Mouse (Mus musculus) ES-E14 (cell line): ENCODE results near the gene Mmp17. TPM values are rescaled to one million over a fixed set of nuclear protein-coding genes. Genes with fewer than 3 reads are reported as not detected.
"Not testable (repeated sequence)": the region's sequence is repeated elsewhere in the genome, so short reads cannot be mapped to it uniquely, and the experiment has no call there.

Experiments used
- DNase-seq: peaks from one replicate; pipeline ENCODE4 v3.0.0-alpha.2; 2013; ENCODE audit warnings: low read depth, low spot score
- H3K27ac ChIP-seq: 2 replicates; pipeline ENCODE4 v1.5.1; 2012; ENCODE audit warnings: low read depth, mild to moderate bottlenecking, low read length, moderate library complexity, mixed read lengths; ENCODE audit not compliant: poor library complexity, insufficient read depth, severe bottlenecking
- H3K36me3 ChIP-seq: 2 replicates; pipeline ENCODE4 v1.6.1; 2012; ENCODE audit warnings: mild to moderate bottlenecking, low read length, moderate library complexity, mixed read lengths; ENCODE audit not compliant: control insufficient read depth, poor library complexity, insufficient read depth, severe bottlenecking
- H3K4me1 ChIP-seq, 2 experiments: fragments of 150-350 bp in 1 of 2; sonication (generic) in 1 of 2; 2 replicates each; pipeline ENCODE4 v1.6.1; 2012; ENCODE audit warnings: low read length in 2 of 2, mild to moderate bottlenecking in 1 of 2, mixed read lengths in 1 of 2; ENCODE audit not compliant: control insufficient read depth in 2 of 2, insufficient read depth in 2 of 2, poor library complexity in 1 of 2
- H3K4me3 ChIP-seq, 2 experiments: fragments of 150-350 bp in 1 of 2; sonication (generic) in 1 of 2; 2 replicates each; pipeline ENCODE4 v1.5.1; 2012; ENCODE audit warnings: low read length in 2 of 2, low read depth in 1 of 2, mild to moderate bottlenecking in 1 of 2, mixed read lengths in 1 of 2; ENCODE audit not compliant: insufficient read depth in 1 of 2, poor library complexity in 1 of 2, severe bottlenecking in 1 of 2
- H3K9ac ChIP-seq: 2 replicates; pipeline ENCODE4 v1.6.1; 2012; ENCODE audit warnings: low read depth, mild to moderate bottlenecking, low read length, mixed read lengths; ENCODE audit not compliant: poor library complexity, insufficient read depth, severe bottlenecking
- H3K9me3 ChIP-seq: fragments of 150-350 bp; sonication (generic); 2 replicates; pipeline ENCODE4 v1.6.1; 2012; ENCODE audit warnings: low read depth, mild to moderate bottlenecking, low read length; ENCODE audit not compliant: control insufficient read depth, insufficient read depth
- CHD2 ChIP-seq: IDR thresholded peaks from 2 replicates; pipeline ENCODE4 v1.6.1; 2014; ENCODE audit warnings: mild to moderate bottlenecking, low read depth, low read length, inconsistent platforms
- HCFC1 ChIP-seq: IDR thresholded peaks from 2 replicates; pipeline ENCODE4 v1.6.1; 2012; ENCODE audit warnings: low read length, inconsistent platforms, borderline replicate concordance; ENCODE audit not compliant: insufficient read depth
- MAFK ChIP-seq: IDR thresholded peaks from 2 replicates; pipeline ENCODE4 v1.6.1; 2014; ENCODE audit warnings: mild to moderate bottlenecking, low read depth, low read length, inconsistent platforms; ENCODE audit not compliant: insufficient read depth
- ZC3H11A ChIP-seq: IDR thresholded peaks from 2 replicates; pipeline ENCODE4 v1.6.1; 2012; ENCODE audit warnings: low read depth, mild to moderate bottlenecking, inconsistent platforms, low read length, borderline replicate concordance
- ZNF384 ChIP-seq: IDR thresholded peaks from 2 replicates; pipeline ENCODE4 v1.6.1; 2012; ENCODE audit warnings: low read depth, low read length, inconsistent platforms
- in situ Hi-C, 2 experiments: fragments of 600-800 bp; cut with MboI; formaldehyde crosslinking; loops; one replicate each; pipeline ENCODE4 v1.15.1; 2025; ENCODE audit warnings: low sequenced_read_pairs in 2 of 2, inconsistent platforms in 1 of 2; ENCODE audit not compliant: unreplicated experiment in 2 of 2
- total RNA-seq: library from RNA; depleted of rRNA; stranded (reverse); fragments of 300-350 nt; gene quantifications from 2 replicates; pipeline ENCODE4 v1.2.3, GENCODE M21; 2012

Gene Mmp17
- total RNA-seq, 1 experiment = 6.7 TPM

DNA sequence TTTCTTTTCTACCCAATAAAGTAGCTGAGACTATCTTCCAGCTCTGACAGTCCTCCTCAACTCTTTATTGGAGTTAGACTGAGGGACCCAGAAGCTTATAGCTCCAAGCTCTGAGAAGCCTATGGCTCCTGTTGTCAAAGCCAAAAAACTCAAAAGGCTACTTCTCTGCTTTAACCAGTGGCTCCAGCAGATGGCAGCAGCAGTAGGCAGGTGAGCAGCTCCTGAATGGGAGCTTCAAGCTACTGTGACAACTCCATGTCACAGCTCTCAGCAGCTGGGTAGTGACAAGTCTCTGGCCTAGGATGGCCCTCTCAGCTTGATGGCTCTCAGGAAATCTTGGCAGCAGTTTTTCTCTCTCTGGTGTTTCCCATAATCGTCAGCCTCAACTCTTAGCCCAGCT, 27.1 kb downstream of the Mmp17 start:
- in situ Hi-C loops = no loop called here
- Histone ChIP-seq H3K9ac (no peak overlapping the region), H3K9me3 (no peaks in the 10 kb centered on the region), H3K4me3 (no peak overlapping the region), H3K36me3 (no peaks in the 10 kb centered on the region), H3K4me1 (no peaks in the 10 kb centered on the region), H3K27ac (no peak overlapping the region)
- peak; percentile 66 for DNase-seq
- TF ChIP-seq ZC3H11A = peak; percentile 60
- 0 out of 2 replicates have a peak, but pooled peaks have one; percentile 30 for TF ChIP-seq ZNF384
- TF ChIP-seq HCFC1 = no peak

GRCm38 (mm10) chr5:129620600-129620999, 36.6 kb downstream of the Mmp17 start:
- DNase-seq, H3K9ac ChIP-seq, in situ Hi-C loops, H3K36me3 ChIP-seq, H3K9me3 ChIP-seq, H3K4me3 ChIP-seq, H3K27ac ChIP-seq, H3K4me1 ChIP-seq: not testable (repeated sequence)

GRCm38 (mm10) chr5:129621361-129621760, 37.4 kb downstream of the Mmp17 start:
- no peak for TF ChIP-seq HCFC1
- TF ChIP-seq ZNF384 = no peak
- no peak for TF ChIP-seq ZC3H11A
- no peak for TF ChIP-seq CHD2
- no peak for TF ChIP-seq MAFK
- no peaks in the 10 kb centered on the region for H3K36me3 ChIP-seq
- H3K4me3 ChIP-seq = no peak overlapping the region
- peak overlapping the region; percentile 34 for H3K9ac ChIP-seq
- H3K4me1 ChIP-seq = peaks cover 2 to 3% of the 10 kb centered on the region in 2 experiments; a peak in 1 of 4 replicates
- no peak for DNase-seq
- in situ Hi-C loops = no loop called here
- no peak overlapping the region for H3K27ac ChIP-seq
- no peaks in the 10 kb centered on the region for H3K9me3 ChIP-seq

DNA sequence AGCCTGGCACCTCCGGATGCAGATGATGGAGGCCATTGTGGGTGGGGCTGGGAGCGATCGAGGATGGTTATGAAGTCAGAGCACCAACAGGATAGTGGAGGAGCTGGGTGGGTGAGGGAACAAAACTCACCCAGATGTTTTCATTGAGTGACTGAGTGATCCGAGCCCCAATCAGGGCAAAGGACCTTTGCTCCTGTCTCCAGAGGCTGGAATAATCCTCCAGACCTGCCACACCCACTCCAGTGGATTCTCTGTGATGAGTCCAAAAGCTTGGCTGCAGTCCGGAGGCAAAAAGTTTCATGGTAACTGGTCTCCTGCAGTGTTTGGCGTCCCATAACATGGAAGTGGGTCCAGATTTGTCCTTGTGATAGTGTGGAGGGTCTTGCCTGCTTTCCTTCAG, 42.1 kb downstream of the Mmp17 start:
- TF ChIP-seq ZNF384 = no peak
- no peak for TF ChIP-seq HCFC1
- TF ChIP-seq MAFK = no peak
- TF ChIP-seq ZC3H11A = no peak
- no peak for TF ChIP-seq CHD2
- Histone ChIP-seq H3K9ac (no peak overlapping the region), H3K4me3 (no peak overlapping the region), H3K4me1 (peaks cover 2 to 3% of the 10 kb centered on the region in 2 experiments; a peak in 1 of 4 replicates), H3K27ac (no peak overlapping the region), H3K9me3 (no peaks in the 10 kb centered on the region), H3K36me3 (no peaks in the 10 kb centered on the region)
- DNase-seq = no peak
- in situ Hi-C loops = no loop called here

- H3K36me3 ChIP-seq, H3K27ac ChIP-seq, H3K9me3 ChIP-seq, in situ Hi-C loops, H3K9ac ChIP-seq, H3K4me3 ChIP-seq, DNase-seq, H3K4me1 ChIP-seq: not testable (repeated sequence)
Observed at GRCm38 (mm10) chr5:129626586-129626985, 42.6 kb downstream of the Mmp17 start.

- H3K9ac ChIP-seq, H3K4me1 ChIP-seq, H3K27ac ChIP-seq, H3K36me3 ChIP-seq, H3K4me3 ChIP-seq, DNase-seq, in situ Hi-C loops, H3K9me3 ChIP-seq: not testable (repeated sequence)
Observed at GRCm38 (mm10) chr5:129632270-129633250, 48.6 kb downstream of the Mmp17 start.
